Mouse (Mus musculus) cortical plate, adult 2 months (tissue): ENCODE measurements around the gene Irak2.

Source experiments
- CTCF ChIP-seq: fragments of 200-500 bp; IDR thresholded peaks from 2 replicates; pipeline ENCODE4 v1.5.1; 2011; ENCODE audit warnings: mild to moderate bottlenecking, control low read depth, low read length; ENCODE audit not compliant: insufficient read depth; ENCODE audit errors: extremely low read depth
- POLR2A ChIP-seq: fragments of 200-500 bp; IDR thresholded peaks from 2 replicates; pipeline ENCODE4 v1.6.1; 2011; ENCODE audit warnings: mild to moderate bottlenecking, low read length, control low read depth; ENCODE audit not compliant: insufficient read depth; ENCODE audit errors: extremely low read depth

- TF ChIP-seq CTCF (no peak), POLR2A (no peak)
Observed at GRCm38 (mm10) chr6:113592637-113593036, 45.6 kb upstream of the Irak2 start.
